Mouse (Mus musculus) NIH3T3 (cell line): Measurements from ENCODE around the gene Cat.

Experiments
- DNase-seq: peaks from one replicate; pipeline ENCODE4 v3.0.0-alpha.2; 2012; ENCODE audit warnings: low read depth

Cat gene

GRCm38 (mm10) chr2:103484617-103485401 lies at the start of gene Cat:
Gene Cat (minus strand): TSS chr2:103485160.
- peak; percentile 96 for DNase-seq

DNA sequence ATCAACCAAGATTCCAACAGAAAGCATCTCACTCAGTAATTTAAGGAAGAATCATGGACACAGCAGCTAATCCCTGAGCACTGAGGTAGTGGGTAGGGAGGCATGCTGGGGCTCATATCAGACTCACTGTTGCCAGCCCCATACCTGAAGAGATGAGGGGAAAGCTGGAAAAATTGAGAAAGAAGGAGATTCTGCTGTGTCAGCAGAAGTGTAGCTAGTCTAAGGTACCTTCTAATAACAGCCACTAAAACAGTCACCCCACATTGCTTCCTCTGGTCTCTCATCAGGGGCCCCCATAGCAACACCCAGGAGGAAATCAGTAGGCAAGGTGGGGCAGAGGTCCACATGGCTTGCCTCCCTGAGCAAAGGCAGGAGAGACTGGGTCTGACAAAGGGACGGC lies 40.6 kb upstream of the Cat start:
- DNase-seq, result no peak

DNA sequence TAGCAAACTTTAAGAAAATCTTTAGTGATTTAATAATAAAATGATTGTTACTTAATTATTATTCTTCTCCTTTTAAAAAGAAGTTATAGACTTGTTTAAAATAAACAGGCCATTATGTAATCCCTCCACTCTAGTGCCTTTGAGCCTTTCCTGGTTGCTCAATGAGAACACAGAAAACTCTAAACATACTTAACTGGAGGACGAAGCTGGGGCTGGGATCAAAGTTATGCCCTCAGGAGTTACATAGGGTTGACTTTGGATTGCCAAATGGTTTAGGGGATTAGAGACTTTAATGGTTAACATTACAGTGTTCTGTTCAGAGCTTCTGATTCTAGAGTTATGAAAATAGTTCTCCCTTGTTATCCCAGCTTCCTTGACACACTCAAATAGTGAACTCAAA lies 31.5 kb upstream of the Cat start:
- no peak for DNase-seq

DNA sequence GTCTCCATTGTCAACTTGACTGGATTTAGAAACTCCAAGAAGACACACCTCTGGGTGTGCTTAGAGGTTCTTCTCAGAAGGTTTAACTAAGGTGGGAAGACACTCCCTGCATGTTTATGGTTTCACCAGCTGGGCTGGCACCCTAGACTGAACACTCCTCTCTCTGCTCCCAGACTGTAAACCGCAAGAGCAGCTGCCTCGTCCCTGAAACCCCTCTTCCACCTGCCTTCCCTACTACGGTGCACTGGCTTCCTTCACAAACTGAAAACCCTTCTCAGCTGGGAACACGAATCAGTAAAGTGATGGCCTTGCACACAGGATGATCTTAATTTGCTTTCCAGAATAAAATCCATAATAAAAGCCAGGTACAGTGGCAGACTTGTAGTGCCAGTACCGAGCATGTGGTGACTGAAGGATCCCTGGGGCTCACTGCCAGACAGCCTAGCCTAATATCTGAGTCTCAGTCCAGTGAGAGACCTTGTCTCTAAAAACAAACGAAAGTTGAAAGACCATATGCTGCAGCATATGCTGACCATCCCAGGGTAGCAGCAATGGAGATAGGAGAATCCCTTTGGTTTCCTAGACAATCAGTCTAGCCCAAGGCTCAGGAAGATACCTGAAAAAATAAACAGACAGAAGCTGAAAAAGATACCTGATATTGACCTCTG lies 30.7 kb upstream of the Cat start:
- no peak for DNase-seq

DNA sequence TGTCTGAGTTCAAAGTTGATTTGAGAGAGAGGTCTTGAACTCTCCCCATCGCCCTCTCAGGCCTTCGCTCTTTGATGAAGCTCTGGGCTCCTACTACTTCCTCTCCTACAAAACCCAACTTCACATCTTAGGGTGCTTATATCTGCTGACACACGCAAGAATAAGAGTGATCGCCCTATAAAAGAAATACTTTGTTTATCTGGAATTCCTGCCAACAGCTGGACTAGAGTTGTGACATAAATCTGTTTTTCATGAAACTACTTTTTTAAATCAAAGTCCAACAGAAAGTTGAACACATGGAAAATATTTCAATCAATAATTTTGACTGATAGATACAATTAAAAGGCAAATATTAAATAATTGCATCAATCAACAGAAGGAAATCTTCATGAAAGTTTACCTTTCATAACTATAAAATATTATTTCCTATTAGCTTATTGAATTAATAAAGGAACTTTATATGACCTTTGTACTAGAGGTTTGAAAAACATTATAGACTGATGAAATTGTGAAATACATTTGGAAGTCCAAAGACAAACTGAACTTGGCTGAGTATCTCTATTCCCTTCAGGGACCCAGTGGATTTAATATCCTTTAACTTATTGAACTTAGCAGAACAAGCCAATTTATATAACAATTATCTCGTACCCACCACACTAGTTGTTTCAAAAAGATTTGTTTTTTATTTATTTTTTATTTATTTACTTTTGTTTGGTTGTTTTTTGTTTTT lies 27.3 kb upstream of the Cat start:
- peak; percentile 38 for DNase-seq

DNA sequence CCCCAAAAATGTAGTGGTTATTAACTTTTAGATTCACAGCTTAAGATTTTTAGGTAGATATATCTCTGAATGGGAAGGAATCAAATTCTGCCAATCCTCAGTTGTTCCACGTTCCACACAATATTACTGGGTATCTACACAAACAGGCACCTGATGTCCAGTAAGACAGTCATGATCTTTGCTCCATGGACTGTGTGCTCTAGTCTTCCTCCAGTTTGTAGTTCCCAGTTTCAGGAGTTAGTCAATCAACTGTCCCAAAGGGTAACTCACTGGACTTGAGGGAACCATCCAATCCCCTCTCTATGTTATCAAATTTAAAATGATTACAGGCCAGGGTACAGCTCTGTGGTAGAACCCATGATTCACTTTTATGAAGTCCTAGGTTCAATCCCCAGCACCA lies 26.7 kb upstream of the Cat start:
- DNase-seq, result no peak

DNA sequence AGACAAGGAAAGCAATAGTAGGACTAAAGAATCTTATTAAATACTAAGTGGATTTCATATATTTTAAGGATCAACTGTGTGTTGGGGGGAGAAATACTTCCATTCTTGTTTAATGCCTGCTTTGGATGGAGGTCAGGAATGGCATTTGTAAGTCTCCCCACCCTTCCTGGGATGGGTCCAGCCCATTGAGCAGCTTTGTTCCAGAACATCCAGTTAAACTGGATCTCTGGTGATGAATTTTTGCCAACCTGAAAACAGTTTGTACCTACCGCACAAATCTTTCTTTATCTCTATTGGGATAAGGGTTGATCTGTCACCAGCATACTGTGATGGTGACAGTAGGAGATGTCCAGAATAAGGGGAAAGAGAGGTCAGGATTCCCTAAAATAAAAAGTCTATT lies 26.1 kb upstream of the Cat start:
- DNase-seq, result no peak

DNA sequence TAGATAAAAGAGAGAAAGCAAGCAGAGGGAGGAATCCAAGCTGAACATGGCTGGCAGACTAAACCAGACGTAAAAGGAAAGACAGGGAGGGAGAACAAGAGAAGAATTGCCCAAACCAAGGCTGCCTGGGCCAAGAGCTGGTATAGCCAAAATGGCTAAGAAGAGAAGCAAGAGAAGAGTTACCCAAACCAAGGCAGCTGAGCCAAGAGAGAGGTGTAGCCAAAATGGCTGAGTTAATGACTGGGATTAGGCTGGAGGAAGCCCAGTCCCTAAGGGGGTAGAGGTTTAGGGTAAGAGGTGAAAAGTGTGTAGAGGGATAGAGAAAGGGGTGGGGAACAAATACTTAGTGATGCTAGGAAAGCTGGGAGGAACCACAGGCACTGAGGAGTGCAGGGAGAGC lies 22.7 kb upstream of the Cat start:
- no peak for DNase-seq

- DNase-seq, result no peak
Observed at GRCm38 (mm10) chr2:103505956-103506355, 21.0 kb upstream of the Cat start.

DNA sequence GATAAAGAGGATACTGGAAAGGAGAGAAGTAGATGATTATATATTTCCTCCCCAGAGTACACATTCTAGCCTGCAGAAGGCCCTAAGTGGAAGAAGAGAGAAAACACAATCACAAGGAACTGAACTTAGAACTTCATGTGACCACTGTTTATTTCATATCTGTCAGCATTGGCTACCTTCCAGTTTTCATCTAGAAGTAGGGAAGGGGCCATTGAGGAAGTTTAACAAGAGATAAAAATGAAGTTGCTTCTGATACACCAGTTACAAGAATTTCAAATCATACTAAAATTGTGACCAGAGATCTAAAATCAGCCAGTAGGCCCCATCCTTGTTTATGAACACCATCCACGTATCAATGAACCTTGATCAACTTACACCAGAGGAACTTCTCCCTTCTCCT lies 19.5 kb upstream of the Cat start:
- no peak for DNase-seq

DNA sequence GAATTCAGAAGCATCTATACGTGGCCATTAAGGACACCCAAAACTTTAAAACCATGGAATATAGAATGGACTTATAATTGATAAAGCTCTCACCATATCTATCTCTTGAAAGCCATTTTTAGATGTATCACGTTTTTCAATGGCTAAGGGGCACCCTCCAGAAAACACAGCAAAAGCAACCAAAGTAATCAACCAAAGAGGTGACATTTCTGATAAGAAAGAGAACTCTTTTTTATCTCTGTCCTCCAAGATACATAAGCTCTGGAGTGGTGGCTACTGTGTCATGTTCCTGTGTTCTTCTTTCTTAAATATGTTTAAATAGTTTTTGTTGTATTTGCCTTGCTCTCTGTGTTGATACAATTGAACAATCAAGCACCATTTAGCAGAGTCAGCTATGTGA lies 15.8 kb upstream of the Cat start:
- no peak for DNase-seq

GRCm38 (mm10) chr2:103495633-103496418 lies 10.9 kb upstream of the Cat start:
- DNase-seq, result no peak

DNA sequence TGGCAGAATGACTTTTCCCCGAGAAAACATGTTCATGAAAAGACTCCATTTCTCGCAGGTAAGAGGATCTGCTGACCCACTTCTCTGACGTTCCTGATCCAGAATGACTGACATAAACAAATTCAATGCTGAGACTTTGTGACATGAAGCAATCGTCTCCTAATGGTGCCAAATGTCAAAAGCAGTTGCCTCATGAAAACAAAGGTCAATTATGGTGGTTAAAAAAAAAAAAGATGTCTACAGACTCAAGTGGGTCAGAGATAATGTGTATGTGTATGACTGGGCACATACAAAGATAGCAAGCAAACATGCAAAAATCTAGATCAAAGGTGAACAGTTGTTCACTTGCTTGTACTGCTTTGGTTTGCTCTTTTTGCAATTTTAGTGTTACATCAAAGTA lies 8.9 kb upstream of the Cat start:
- no peak for DNase-seq

GRCm38 (mm10) chr2:103492526-103492925 lies 7.6 kb upstream of the Cat start:
- no peak for DNase-seq

DNA sequence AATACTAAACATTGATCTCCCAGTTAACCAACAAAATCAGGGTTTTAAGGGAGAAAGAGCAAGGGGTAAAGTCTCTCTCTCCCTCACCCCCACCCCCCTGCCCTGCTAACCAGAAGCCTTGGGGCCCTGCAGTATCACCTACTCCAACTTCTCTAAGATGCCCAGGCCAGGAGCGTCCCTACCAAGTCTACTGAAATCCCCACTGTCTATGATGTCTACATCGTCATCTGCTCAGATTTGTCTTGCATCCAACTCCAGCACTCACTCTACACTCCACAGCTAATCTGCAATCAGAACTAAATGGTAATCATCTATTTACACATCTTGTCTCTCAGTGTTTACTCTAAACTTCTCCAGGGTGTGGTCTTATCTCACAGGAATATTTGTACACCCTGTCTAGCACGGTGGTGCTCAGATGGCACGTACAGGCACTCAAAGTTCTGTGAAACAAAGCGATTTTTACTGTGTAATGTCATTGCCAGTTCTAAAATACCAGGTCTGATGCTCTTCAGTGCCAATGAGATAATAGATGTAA lies 907 bp downstream of the Cat start:
- DNase-seq, result no peak

- peak; percentile 25 for DNase-seq
Observed at GRCm38 (mm10) chr2:103483289-103483985, 1.5 kb downstream of the Cat start.

- no peak for DNase-seq
Observed at GRCm38 (mm10) chr2:103481314-103482231, 3.4 kb downstream of the Cat start.

DNA sequence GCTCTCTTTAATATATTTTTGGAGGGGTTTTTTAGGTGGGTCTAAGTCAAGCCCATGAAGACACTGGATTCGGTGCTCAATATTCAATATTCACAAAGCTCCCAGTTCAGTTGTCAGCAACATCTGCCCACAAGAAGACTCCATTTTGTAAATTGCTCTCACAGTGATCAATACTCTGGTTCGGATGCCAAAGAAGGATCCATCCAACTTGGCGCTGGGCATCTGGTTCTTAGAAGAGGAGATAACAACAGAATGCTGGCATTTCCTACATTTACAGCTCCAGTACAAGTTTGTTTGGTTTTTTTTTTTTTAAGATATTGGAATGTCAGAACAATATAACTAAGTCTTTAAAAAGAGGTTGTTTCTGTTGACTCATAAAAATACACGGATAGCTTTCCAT lies 4.1 kb downstream of the Cat start:
- no peak for DNase-seq

DNA sequence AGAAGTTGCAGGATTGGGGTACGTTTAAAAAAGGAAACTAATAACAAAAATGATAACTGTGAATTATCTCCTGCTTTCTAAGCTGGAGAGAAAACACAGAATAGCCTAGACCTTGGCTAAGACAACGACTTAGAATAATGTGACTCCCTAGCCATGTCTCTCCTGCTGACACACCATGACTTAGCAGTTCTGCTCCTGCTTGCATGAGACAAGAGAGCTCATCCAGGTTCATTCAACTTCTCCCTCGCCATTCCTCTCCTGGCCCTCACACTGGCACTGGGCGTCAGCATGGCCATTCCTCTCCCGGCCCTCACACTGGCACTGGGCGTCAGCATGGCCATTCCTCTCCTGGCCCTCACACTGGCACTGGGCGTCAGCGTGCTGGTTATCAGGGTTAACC lies 4.7 kb downstream of the Cat start:
- DNase-seq, result no peak

- no peak for DNase-seq
Observed at GRCm38 (mm10) chr2:103478326-103478725, 6.6 kb downstream of the Cat start.
